Mouse (Mus musculus) retina, postnatal 7 days (tissue): ENCODE results near the gene Hagh.

ENCODE experiments used
- DNase-seq: peaks from one replicate; pipeline ENCODE4 v3.0.0-alpha.2; 2012; ENCODE audit warnings: low read depth, low spot score

The Hagh gene

DNA sequence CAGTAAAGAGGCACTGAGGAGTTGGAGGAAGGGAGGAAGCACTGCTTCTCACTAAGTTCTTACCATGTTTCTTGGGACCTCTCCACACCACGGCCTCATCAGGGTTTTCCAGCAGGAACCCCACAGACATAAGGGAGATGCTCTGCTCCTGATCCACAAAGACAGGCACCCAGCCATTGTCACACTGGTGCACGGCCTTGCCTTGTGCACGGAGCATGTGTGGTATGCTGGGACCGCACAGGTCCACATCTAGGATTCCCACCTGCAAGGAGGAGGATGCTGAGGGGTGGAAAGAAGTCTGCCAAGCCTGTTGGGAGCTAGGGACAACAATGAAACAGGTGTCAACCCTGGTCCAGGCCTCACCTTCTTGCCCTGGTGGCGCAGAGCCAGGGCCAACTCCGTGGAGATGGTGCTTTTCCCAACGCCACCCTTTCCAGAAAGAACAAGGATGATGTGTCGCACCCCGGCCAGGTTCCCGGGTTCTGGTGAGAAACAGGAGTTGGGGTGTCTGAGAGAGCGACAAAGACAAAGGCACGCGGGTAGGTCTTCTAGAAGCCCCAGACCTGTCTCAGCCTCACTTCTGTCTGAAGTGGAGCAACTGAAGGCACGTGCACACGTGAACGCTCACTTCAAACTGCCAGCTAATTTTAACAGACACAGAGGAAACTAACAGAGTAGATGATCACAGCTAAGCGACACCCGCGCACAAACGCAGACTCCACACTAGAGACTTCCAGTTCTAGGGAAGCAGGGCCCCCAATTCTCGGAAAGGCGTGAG lies 45.6 kb downstream of the Hagh start:
- DNase-seq: no peak

DNA sequence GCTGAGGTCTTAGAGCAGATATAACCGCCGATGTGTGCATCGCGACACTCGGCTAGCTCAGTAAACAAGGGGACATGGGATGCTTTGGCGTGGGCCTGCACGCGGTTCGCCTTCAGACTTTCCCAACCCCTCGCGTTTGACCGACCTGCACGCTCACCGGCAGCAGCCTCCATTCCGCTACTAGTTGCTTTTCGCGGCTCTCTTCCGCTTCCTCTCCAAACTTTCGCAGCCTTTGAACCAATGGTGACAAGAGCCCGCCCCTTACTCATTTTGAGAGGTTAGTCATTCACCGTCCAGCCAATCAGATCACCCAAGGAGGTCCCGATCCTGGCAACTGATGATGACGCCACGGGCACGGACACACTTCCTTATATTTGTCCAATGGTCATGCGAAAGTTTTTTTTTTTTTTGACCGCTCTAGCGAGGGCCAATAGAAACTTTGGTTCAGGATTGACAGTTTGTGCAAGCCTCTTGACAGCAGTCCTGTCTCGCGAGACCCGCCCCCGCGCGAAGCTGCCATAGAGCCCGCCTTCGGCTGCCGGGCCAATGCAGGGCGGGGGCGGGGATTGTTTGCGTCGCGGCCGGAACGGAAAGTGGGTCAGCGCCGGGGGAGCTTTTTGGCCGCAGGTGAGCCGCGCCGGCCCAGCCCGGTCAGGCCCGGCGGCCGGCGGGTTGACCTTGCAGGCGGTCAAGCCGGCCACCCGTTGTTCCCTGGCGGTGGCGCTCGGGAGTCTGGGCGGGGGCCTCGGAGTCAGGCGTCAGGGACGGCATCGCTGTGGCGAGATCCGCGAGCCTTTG lies 46.4 kb downstream of the Hagh start, which contains the start of the genes Nubp2 and Spsb3:
Gene Nubp2, minus strand, starts transcription at position 216 of the 798 bp plus-strand sequence.
Gene Spsb3, plus strand, starts transcription at position 510 of the 798 bp plus-strand sequence.
- DNase-seq: peak; percentile 98

DNA sequence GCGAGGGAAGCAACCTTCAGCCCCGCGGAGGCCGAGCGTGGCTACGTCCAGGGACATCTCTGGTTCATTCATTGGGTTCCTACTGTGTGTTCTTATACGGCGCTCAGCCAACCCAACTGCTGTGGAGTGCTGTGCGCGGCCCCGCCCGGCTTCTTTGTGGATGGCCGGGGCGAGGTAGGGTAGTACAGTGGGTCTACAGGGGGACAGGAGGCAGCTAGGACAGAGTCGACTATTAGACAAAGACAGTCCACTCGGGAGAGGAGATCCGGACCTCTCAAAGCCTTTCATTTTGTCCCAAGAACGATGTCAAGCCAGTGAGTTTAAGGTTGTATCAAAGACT lies 47.0 kb downstream of the Hagh start:
- no peak for DNase-seq

DNA sequence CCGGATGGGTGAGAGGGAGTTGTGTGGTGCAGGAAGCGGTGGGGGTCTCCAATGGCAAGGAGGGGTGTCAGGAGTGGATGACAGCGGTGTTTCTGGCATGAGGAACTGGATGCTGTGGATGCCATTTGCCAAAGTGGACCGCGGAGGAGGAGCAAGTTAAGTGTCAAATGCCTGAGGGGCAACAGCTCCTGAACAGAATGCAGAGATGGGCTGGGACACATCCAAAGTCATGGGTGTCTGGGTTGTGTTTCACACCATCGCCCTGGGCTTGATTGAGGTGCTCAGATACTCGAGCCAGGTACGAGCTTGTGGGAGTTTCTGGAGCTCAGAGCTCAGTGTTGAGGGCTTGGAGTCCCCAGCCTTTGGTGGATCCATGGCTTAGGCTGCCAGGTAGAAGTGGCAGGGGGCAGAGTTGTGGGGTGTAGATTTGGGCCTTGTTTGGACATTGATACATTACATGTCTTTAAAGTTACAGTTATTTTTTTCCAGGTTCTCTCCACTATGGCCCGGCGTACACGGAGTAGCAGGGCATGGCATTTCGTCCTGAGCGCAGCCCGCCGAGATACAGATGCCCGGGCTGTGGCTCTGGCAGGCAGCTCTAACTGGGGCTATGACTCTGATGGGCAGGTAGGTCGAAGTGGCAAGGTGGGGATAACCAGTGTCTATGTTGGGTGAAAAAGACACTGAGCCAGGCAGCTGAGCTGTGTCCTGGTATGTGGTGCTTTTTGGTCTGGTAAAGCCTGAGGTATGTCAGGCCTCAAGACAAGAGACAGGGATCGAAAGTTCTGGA lies 47.5 kb downstream of the Hagh start:
- DNase-seq: no peak

DNA sequence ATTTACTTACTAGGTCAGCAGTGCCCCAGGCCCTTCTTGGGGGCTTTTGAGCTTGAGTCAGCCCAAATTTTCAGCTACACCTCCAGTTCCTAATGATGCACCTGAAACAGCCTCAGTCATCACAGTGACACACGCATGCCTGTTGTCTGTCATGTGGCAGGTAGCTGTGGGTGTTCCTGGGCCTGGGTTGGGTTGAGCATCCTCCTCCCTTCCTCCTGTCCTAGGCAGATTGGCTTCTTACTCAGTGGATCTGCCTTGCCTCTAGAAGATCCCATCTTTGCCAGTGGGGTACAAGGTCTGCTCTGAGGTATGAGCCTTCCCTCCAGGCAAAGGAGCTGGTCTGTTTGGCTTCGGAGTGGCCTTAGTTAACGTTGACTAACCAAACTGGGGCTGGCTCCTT lies 48.9 kb downstream of the Hagh start:
- no peak for DNase-seq

DNA sequence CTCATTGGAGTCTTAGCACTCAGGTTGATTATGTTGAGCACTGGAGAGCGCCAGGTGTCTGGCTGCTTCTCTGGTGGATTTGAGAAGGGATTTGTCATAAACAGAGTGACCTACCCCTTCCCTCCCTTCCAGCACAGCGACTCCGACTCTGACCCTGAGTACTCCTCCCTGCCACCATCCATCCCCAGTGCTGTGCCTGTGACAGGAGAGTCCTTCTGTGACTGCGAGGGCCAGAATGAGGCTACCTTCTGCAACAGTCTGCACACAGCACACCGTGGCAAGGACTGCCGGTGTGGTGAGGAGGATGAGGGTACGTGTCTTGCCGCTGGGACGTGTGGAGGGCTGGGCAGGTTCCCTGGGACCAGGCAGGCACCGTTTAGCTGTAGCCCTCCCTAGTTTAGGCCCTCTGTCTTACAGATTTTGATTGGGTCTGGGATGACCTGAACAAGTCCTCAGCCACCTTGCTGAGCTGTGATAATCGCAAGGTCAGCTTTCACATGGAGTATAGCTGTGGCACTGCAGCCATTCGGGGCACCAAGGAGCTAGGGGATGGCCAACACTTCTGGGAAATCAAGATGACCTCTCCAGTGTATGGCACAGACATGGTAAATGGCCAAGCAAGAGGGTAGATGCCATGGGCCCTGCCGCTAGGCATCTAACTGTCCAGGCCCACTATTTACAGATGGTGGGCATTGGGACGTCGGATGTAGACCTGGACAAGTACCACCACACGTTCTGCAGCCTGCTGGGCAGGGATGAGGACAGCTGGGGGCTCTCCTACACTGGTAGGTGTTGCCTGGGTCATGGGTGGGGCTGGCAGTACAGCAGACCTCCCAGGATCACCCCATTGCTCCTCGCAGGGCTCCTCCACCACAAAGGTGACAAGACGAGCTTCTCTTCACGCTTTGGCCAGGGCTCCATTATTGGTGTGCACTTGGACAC lies 50.5 kb downstream of the Hagh start:
- DNase-seq: no peak

DNA sequence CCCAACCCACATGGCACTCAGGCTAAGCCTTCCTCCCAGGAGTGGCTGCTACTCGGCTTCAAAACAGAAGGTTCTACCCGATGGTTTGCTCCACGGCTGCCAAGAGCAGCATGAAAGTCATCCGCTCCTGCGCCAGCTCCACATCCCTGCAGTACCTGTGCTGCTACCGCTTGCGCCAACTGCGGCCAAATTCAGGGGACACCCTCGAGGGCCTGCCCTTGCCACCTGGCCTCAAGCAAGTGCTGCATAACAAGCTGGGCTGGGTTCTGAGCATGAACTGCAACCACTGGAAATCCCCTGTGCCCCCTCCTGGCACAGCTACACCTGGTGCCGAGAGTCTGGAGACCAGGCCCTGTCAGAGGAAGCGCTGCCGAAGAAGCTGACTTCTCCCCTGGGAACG lies 51.4 kb downstream of the Hagh start:
- no peak for DNase-seq

DNA sequence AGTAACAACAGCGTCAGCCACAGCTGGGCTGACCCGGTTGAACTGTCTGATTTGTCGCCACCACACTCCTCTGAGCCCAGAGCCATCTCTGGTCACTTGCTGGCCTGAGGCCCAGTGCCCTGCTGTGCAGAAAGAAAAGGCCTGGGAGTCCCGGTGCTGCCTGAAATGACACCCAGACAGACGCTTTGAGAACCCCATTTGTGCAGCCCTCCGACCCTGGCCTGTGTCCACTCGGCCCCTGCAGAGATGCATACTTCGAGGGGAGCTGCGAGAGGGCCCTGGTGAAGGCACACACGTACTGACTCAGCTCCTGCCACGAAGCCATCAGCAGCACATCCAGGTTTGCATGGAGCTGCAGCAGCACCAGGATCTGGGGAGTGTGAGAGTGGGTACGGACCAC lies 52.8 kb downstream of the Hagh start:
- no peak for DNase-seq

DNA sequence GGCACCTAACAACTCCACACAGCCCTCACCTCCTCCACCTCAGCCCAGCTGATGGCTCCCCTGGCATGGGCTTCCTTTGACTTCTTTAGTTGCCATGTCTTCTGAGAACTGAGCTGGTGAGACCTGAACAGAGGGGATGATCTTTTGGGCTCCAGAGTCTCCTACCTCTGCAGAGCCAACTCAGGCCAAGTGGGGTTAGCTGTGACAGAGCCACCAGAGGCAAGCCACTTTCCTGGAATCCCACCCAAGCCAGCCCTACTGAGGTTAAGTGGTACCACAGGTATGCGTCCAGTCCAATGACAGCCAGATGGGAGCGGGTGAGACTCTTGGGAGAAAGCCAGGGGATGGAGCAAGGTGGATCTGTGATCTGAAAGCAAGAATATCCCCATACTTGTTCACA lies 53.3 kb downstream of the Hagh start:
- DNase-seq: no peak

DNA sequence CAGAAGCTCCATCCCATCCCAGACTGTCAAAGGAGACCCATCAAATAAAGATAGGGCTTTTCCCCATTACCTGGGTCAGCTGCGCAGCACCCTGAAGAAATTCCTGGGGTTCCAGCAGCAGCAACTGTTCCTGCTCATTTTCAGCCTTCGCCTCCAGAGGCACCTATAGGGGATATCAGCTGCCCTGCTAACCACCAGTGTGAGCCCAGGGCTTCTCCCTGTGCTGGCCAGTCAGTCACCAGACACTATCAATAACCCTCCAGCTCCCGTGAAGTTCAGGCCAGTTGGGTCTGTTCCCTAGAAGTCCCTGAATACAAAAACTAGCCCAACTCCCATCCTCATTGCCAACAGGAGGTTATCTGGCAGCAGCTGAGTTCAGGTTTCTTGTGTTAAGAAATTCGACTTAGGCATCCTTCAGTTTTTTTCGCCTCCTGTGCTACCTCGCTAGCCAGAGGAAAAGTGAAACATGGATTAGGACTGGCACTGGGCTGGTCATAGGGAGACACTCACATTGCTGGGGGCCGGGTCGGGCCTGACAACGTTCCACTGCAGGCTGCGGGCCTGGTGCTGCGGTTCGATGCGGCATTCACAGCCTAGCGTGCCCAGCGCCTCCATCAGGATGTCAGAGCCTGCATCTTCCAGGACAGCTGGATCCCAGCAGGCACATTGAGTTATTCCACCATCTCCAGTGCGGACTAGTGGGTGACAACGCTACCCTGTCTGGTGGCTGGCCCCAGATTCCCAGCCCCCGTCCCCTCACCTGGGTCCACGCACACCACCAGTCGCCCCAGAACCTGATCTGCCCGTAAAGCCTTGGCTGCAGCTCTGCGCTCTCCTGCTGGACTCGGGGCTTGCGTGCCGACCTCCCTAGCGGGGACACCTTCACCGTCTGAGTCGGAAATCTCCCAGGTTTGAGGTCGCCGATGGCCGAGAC lies 54.4 kb downstream of the Hagh start:
- no peak for DNase-seq

DNA sequence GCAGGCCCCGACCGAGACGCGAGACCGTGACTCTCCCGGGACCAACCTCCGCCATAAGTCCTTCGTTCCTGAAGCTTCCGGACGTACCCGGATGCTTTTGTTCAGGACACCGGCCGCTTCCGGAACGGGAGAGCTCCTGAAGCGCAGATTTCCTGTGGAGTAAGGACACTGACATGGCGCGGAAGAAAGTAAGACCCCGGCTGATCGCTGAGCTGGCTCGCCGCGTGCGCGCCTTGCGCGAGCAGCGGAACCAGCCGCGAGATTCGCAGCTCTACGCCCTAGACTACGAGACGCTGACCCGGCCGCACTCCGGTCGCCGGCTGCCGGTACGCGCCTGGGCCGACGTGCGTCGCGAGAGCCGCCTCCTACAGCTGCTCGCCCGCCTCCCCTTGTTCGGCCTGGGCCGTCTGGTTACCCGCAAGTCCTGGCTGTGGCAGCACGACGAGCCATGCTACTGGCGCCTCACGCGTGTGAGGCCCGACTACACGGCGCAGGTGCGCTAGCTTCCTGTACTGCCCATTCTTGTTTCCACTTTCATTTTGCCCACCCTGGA lies 55.1 kb downstream of the Hagh start, which contains the start of the genes Eme2 and Mrps34:
Gene Eme2, minus strand, starts transcription at position 93 of the 553 bp plus-strand sequence.
Gene Mrps34, plus strand, starts transcription at position 122 of the 553 bp plus-strand sequence.
- peak; percentile 81 for DNase-seq

DNA sequence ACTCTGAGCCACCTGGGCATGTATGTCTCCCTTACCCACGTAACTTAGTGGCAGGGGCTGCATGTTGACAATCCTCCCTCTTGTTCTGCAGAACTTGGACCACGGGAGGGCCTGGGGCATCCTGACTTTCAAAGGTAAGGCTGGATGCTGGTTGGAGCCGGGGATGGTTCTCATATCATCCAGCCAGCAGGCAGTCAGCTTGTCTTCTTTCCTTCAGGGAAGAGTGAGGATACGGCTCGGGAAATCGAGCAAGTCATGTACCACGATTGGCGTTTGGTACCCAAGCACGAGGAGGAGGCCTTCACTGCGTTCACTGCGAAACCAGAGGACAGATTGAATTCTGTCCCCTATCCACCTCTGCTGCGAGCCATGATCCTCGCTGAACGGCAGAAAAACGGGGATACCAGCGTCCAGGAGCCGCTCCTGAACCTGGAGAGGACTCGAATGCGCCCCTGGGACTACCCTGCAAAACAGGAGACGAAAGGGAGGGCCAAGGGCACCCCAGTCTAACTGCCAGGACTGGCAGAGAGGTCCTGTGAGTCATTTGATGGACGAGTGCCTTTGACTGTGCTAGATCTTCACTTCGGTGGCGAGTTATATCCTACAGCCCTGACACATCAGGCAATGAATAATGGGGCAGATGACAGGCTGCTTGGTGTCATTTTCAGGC lies 55.8 kb downstream of the Hagh start:
- no peak for DNase-seq

DNA sequence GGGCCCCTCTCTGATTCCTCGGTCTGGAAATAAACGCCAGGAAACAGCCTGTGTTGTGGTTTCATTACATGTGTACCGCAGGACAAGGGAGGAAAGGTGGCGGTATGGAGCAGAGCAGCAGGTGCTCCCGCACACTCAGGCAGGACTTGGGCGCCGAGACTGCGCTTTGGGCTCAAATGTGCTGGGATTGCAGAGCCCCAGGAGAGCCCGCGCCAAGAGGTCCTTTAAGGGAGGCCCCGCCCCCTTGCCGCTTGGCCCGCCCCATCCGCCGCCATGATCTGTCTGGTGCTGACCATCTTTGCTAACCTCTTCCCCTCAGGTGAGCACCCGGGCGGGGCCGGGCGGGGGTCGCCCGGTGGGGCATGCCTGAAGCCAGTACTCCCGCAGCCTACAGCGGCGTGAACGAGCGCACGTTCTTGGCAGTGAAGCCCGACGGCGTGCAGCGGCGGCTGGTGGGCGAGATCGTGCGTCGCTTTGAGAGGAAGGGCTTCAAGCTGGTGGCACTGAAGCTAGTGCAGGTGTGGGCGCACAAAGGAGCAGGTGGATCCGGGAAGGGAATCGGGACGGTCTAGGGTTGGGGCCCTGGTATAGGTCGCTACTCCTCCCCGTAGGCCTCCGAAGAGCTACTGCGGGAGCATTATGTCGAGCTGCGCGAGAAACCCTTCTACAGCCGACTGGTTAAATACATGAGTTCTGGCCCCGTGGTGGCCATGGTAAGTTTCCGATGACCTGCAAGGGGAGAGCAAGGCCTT lies 56.5 kb downstream of the Hagh start, which contains the start of gene Nme3:
Gene Nme3, plus strand, starts transcription at position 260 of the 752 bp plus-strand sequence.
- peak; percentile 50 for DNase-seq

DNA sequence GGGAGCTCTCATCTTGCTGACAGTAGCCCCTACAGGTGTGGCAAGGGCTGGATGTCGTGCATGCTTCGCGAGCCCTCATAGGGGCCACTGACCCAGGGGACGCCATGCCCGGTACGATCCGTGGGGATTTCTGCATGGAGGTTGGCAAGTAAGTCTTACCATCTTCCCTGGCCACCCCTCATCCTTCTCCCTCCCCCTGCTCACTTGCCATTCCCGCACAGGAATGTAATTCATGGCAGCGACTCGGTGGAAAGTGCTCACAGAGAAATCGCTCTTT lies 57.0 kb downstream of the Hagh start:
- DNase-seq: no peak

DNA sequence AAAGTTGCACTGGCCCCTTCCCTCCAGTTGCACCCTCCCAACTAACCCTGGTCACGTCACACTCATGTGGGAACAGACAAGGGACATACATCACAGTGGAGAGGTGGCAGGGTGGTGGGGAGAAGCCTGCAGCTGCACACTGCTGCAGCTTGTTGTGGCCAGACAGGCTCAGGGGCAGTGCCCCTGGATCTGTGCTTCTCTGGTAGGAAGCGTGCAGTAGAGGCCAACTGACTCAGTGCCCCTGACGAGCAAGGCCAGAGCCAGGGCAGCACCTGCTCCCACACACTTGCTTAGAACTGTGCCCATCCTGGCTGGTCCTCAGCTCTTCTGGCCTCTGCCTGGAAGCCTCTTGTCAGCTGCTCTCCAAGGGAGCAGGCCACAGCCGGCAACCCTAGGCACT lies 57.7 kb downstream of the Hagh start:
- no peak for DNase-seq

DNA sequence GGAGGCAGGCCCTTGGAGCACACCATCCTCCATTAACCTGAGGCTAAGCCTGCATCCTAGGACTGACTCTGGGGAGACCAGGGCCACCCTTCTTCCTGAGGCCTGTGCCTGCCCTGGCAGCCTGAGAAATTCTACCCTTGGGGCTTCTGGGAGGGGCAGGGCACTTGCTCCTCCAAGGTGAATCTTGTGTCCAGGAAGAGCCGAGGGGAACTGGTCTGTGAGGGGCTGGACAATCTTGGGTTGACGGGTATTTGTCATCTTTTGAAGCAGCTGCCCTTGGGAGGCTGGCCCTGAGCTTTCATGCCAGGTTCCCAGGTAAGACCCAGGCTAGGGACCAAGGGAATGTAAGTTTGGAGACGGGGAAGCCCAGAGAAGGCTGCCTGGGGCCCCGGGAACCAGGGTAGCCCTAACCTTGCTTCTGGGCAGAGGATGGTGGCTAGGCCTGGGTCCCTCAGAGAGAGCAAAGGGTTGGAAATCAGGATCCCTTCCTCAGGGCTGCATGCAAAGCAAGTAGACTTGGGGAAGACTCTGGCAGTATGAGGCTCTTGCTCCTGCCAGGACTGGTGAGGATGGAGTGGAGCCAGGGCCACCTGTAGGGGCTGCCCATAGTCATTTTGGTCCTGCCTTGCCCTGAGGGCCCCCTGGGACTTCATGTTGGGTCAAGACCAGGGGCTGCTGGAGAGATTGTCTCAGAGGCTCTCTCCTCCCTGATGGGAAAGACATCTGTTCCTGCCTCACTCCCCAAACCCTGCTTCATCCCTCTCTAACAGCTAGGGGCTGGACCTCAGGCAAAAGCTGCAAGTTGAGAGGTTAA lies 58.3 kb downstream of the Hagh start:
- no peak for DNase-seq

DNA sequence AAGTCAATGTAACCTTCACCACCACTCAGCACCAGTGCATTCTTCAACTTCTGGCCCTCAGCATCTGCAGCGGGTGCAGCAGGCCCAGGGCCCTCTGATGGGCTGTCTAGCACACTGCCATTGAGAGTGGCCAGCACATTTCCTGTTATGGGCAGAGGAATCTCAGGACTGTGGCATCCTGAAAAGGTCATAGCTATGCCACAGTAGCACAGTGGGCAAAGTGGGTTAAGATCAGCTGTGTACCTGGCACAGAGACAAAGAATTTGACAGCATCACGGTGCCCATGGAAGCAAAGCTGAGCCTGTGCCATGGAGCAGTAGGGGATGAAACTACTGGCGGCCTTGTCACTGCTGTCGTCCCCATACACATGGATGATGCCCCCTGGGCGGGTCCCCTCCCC lies 59.2 kb downstream of the Hagh start:
- DNase-seq: no peak
